Mouse (Mus musculus): ENCODE results near the gene Dock1. TPM values are rescaled to one million over a fixed set of nuclear protein-coding genes. Genes with fewer than 3 reads are reported as not detected.

Dock1 gene
- total and polyA plus RNA-seq, 3 experiments = not detected

- dilution Hi-C loops (cut with MboI; ENCODE audit: extremely low pct_ligation_motif_present, extremely low pct_unique_long_range_greater_than_20kb, low sequenced_read_pairs) (no loop called here), in situ Hi-C loops (cut with MboI; ENCODE audit: low pct_ligation_motif_present, low pct_unique_long_range_greater_than_20kb, low sequenced_read_pairs) (no loop called here)
- Histone ChIP-seq H3K4me3 (replicated peaks in 1 of 3; ENCODE audit: low read depth in 2 of 3, low read length in 2 of 3, poor library complexity in 1 of 3) (no peak overlapping the region), H3K4me1 (ENCODE audit: control insufficient read depth in 1 of 2, insufficient read depth in 2 of 2) (no peaks in the 10 kb centered on the region), H3K36me3 (replicated peaks in 1 of 2; ENCODE audit: control insufficient read depth in 1 of 2, insufficient read depth in 1 of 2, low read length in 1 of 2) (no peaks in the 10 kb centered on the region), H3K4me2 (ENCODE audit: insufficient read depth, low read depth, poor library complexity, severe bottlenecking) (no peak overlapping the region), H3K79me2 (replicated peaks; ENCODE audit: control insufficient read depth, extremely low read depth, insufficient read depth, poor library complexity, severe bottlenecking) (no peaks in the 10 kb centered on the region), H3K9ac (ENCODE audit: insufficient read depth, low read depth) (no peak overlapping the region), H3K9me3 (replicated peaks; ENCODE audit: low read length) (peaks cover 91% of the 10 kb centered on the region), H3K27ac (ENCODE audit: insufficient read depth, low read depth) (no peak overlapping the region), H3K27me3 (replicated peaks) (no peaks in the 10 kb centered on the region)
- no peak for TF ChIP-seq ZNF384 (IDR thresholded peaks at IDR 0.05; ENCODE audit: low read depth, low read length)
- TF ChIP-seq RAD21 (IDR thresholded peaks at IDR 0.05; ENCODE audit: low read depth, low read length) = no peak
- no peak for TF ChIP-seq JUND (conservative IDR thresholded peaks at IDR 0.05; ENCODE audit: low read depth, low read length)
- TF ChIP-seq POLR2AphosphoS2 (IDR thresholded peaks at IDR 0.05; ENCODE audit: low read depth, low read length) = no peak
- TF ChIP-seq UBTF (IDR thresholded peaks at IDR 0.05; ENCODE audit: low read depth, low read length) = no peak
- TF ChIP-seq ZC3H11A (IDR thresholded peaks at IDR 0.05; ENCODE audit: low read depth, low read length) = no peak
- TF ChIP-seq TCF12 (IDR thresholded peaks at IDR 0.05; ENCODE audit: low read depth, low read length) = no peak
- no peak for TF ChIP-seq MEF2A (IDR thresholded peaks at IDR 0.05; ENCODE audit: borderline replicate concordance, low read depth, low read length)
- TF ChIP-seq MAFK (IDR thresholded peaks at IDR 0.05; ENCODE audit: insufficient replicate concordance, low read length) = no peak
- no peak for TF ChIP-seq SMC3 (IDR thresholded peaks at IDR 0.05; ENCODE audit: low read depth, low read length)
- no peak for TF ChIP-seq HCFC1 (IDR thresholded peaks at IDR 0.05; ENCODE audit: low read depth, low read length)
- no peak for TF ChIP-seq BHLHE40 (IDR thresholded peaks at IDR 0.05; ENCODE audit: low read depth, low read length)
- no peak for TF ChIP-seq ETS1 (conservative IDR thresholded peaks at IDR 0.05; ENCODE audit: low read depth, low read length)
- no peak for TF ChIP-seq MAX (IDR thresholded peaks at IDR 0.05; ENCODE audit: low read length)
- no peak for TF ChIP-seq NRF1 (IDR thresholded peaks at IDR 0.05; ENCODE audit: low read depth, low read length)
- TF ChIP-seq MXI1 (IDR thresholded peaks at IDR 0.05; ENCODE audit: low read depth, low read length) = no peak
- TF ChIP-seq GABPA (IDR thresholded peaks at IDR 0.05; ENCODE audit: insufficient replicate concordance, low read depth, low read length) = no peak
- TF ChIP-seq TBP (conservative IDR thresholded peaks at IDR 0.05; ENCODE audit: low read depth, low read length) = no peak
- no peak for DNase-seq (ENCODE audit: extremely low read depth)
Measured at GRCm38 (mm10) chr7:134695431-134695830, 25.0 kb downstream of the Dock1 start.

GRCm38 (mm10) chr7:134696126-134696979, 25.9 kb downstream of the Dock1 start:
- H3K36me3 ChIP-seq (replicated peaks in 1 of 2; ENCODE audit: control insufficient read depth in 1 of 2, insufficient read depth in 1 of 2, low read length in 1 of 2) = no peaks in the 10 kb centered on the region
- TF ChIP-seq CHD1 (IDR thresholded peaks at IDR 0.05; ENCODE audit: low read depth, low read length) = no peak
- no peak for TF ChIP-seq MXI1 (IDR thresholded peaks at IDR 0.05; ENCODE audit: low read depth, low read length)
- no peak for TF ChIP-seq ZMIZ1 (IDR thresholded peaks at IDR 0.05; ENCODE audit: low read depth, low read length)
- no peak for TF ChIP-seq UBTF (IDR thresholded peaks at IDR 0.05; ENCODE audit: low read depth, low read length)
- TF ChIP-seq RCOR1 (conservative IDR thresholded peaks at IDR 0.05; ENCODE audit: low read depth, low read length) = no peak
- TF ChIP-seq SIN3A (IDR thresholded peaks at IDR 0.05; ENCODE audit: low read length) = no peak
- TF ChIP-seq HCFC1 (IDR thresholded peaks at IDR 0.05; ENCODE audit: low read depth, low read length) = no peak
- no peak for TF ChIP-seq USF2 (conservative IDR thresholded peaks at IDR 0.05; ENCODE audit: low read depth, low read length)
- TF ChIP-seq ETS1 (conservative IDR thresholded peaks at IDR 0.05; ENCODE audit: low read depth, low read length) = no peak
- no peak for TF ChIP-seq E2F4 (IDR thresholded peaks at IDR 0.05; ENCODE audit: insufficient replicate concordance, low read depth, low read length)
- no peak for TF ChIP-seq MEF2A (IDR thresholded peaks at IDR 0.05; ENCODE audit: borderline replicate concordance, low read depth, low read length)
- TF ChIP-seq MYC (IDR thresholded peaks at IDR 0.05; ENCODE audit: low read depth, low read length) = no peak
- H3K4me2 ChIP-seq (ENCODE audit: insufficient read depth, low read depth, poor library complexity, severe bottlenecking) = no peak overlapping the region
- H3K27me3 ChIP-seq (replicated peaks) = no peaks in the 10 kb centered on the region
- H3K79me2 ChIP-seq (replicated peaks; ENCODE audit: control insufficient read depth, extremely low read depth, insufficient read depth, poor library complexity, severe bottlenecking) = no peaks in the 10 kb centered on the region
- H3K9ac ChIP-seq (ENCODE audit: insufficient read depth, low read depth) = no peak overlapping the region
- no peak overlapping the region for H3K4me3 ChIP-seq (replicated peaks in 1 of 3; ENCODE audit: low read depth in 2 of 3, low read length in 2 of 3, poor library complexity in 1 of 3)
- DNase-seq (ENCODE audit: extremely low read depth) = no peak
- in situ Hi-C loops (cut with MboI; ENCODE audit: low pct_ligation_motif_present, low pct_unique_long_range_greater_than_20kb, low sequenced_read_pairs) = no loop called here
- peaks cover 90% of the 10 kb centered on the region for H3K9me3 ChIP-seq (replicated peaks; ENCODE audit: low read length)
- dilution Hi-C loops (cut with MboI; ENCODE audit: extremely low pct_ligation_motif_present, extremely low pct_unique_long_range_greater_than_20kb, low sequenced_read_pairs) = no loop called here
- no peaks in the 10 kb centered on the region for H3K4me1 ChIP-seq (ENCODE audit: control insufficient read depth in 1 of 2, insufficient read depth in 2 of 2)
- H3K27ac ChIP-seq (ENCODE audit: insufficient read depth, low read depth) = no peak overlapping the region

Data from CH12.LX (cell line).